Mouse (Mus musculus): ENCODE data around the gene Gm47289. TPM values are rescaled to one million over a fixed set of nuclear protein-coding genes. Genes with fewer than 3 reads are reported as not detected.

Gene Gm47289
- total RNA-seq (2014; rRNA removed) = not detected in 2 replicates
- polyA plus RNA-seq (2015; fragmentation: Nextera tagmentation; extraction: Ambion mirVana) = not detected in 2 replicates

DNA sequence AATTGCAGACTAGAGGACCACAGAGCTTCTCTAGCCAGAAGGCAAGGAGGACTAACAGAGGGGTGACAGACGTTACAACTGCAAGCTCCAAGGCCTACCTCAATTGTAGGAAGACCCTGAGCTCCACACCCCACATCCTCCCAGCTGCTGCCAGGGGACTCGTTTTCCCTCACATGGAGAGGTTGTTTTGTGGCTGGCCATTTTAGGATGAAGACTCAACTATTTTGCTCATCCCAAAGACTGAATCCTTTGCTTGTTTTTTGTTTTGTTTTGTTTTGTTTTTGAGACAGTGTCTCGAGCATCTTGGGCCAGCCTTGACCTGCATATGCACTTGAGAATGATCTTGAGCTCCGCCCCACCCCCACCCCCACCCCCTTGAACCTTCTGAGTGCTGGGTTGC is at the start of gene Gm47289:
Gene Gm47289 (plus strand): TSS at position 301 of the 400 bp plus-strand sequence.
- ATAC-seq = no peak
- H3K27ac ChIP-seq = no peak within 1 kb of the TSS
- no peaks in the 10 kb centered on the region for H3K9me3 ChIP-seq (ENCODE audit: low read length)
- TF ChIP-seq CTCF (IDR thresholded peaks at IDR 0.05; ENCODE audit: low read depth) = no peak
- 62% methylated on average over 4 of the region's 4 CpGs for WGBS
- no peak within 1 kb of the TSS for H3K4me3 ChIP-seq (ENCODE audit: low read length)
- H3K4me1 ChIP-seq (ENCODE audit: insufficient read depth, low read length) = no peaks in the 10 kb centered on the region
- no peak for DNase-seq (ENCODE audit: low spot score)
- no peaks in the 10 kb centered on the region for H3K27me3 ChIP-seq (ENCODE audit: insufficient read depth, low read length)
- no peak within 1 kb of the TSS for H3K9ac ChIP-seq (replicated peaks; ENCODE audit: low read length)
- no peaks in the 10 kb centered on the region for H3K36me3 ChIP-seq (ENCODE audit: insufficient read depth, low read length)
- no peak within 1 kb of the TSS for H3K4me2 ChIP-seq (ENCODE audit: low read depth, low read length)

DNA sequence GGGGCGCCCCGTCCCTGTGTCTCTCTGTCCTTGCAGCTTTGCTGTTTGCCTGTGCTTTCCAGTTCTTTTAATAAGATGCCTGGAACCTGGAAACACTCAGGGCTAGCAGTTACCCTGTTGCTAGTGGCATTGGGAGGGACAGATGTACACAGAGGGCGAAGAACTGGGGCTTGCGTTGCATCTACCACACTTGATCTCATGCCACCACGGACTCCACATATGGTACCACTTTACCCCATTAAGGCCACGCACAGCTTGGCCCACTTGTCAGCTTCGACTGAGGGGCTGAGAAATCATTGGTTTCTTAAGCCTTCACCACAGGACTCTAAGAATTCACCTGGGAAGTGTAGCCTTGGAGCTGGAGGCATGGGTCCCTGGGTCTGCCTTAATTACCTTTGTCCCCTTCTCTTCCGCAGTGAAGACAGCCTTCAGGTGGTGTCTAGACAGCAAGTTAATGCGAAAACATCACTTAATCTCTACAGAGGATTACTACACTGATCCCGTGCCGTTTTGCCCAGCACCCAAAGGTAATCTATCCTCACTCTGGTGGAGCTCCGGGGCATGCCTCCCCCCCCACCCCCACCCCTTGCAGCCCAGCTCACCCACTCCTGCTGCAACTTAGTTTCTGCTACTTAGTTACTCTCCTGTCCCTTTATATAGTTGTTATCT is 49.1 kb upstream of the Gm47289 start:
- no peaks in the 10 kb centered on the region for H3K9me3 ChIP-seq (ENCODE audit: low read length)
- H3K27ac ChIP-seq = no peak overlapping the region
- no peaks in the 10 kb centered on the region for H3K4me1 ChIP-seq (ENCODE audit: insufficient read depth, low read length)
- no peak for DNase-seq (ENCODE audit: low spot score)
- no peaks in the 10 kb centered on the region for H3K27me3 ChIP-seq (ENCODE audit: insufficient read depth, low read length)
- no peak for TF ChIP-seq CTCF (IDR thresholded peaks at IDR 0.05; ENCODE audit: low read depth)
- no peak overlapping the region for H3K4me2 ChIP-seq (ENCODE audit: low read depth, low read length)
- ATAC-seq = no peak
- no peaks in the 10 kb centered on the region for H3K36me3 ChIP-seq (ENCODE audit: insufficient read depth, low read length)
- H3K4me3 ChIP-seq (ENCODE audit: low read length) = no peak overlapping the region
- 62% methylated on average over 12 of the region's 12 CpGs for WGBS
- H3K9ac ChIP-seq (replicated peaks; ENCODE audit: low read length) = no peak overlapping the region

DNA sequence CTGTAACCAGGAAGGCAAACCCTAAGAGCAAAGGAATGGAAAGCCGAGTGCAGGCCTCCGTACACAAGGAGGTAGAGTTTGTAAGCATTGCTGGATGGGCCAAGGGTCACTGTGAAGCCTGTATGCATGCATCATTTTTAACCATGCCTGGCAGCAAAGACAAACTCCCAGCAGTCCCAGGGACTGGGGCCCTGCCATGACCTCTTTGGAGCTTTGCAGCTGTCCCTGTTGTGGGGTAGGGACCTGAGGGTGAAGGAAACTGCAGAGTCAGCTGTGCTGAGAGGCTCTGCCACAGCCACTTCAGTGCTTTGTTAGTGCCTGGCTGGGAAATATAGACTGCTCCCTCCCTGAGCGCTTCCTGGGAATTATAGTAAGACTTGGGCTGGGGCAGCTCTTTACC is 48.3 kb upstream of the Gm47289 start:
- no peak overlapping the region for H3K4me3 ChIP-seq (ENCODE audit: low read length)
- ATAC-seq = no peak
- no peak overlapping the region for H3K4me2 ChIP-seq (ENCODE audit: low read depth, low read length)
- no peak overlapping the region for H3K9ac ChIP-seq (replicated peaks; ENCODE audit: low read length)
- no peaks in the 10 kb centered on the region for H3K36me3 ChIP-seq (ENCODE audit: insufficient read depth, low read length)
- no peak for TF ChIP-seq CTCF (IDR thresholded peaks at IDR 0.05; ENCODE audit: low read depth)
- no peaks in the 10 kb centered on the region for H3K27me3 ChIP-seq (ENCODE audit: insufficient read depth, low read length)
- 48% methylated on average over 3 of the region's 3 CpGs for WGBS
- H3K4me1 ChIP-seq (ENCODE audit: insufficient read depth, low read length) = no peaks in the 10 kb centered on the region
- no peaks in the 10 kb centered on the region for H3K9me3 ChIP-seq (ENCODE audit: low read length)
- H3K27ac ChIP-seq = no peak overlapping the region
- DNase-seq (ENCODE audit: low spot score) = no peak

DNA sequence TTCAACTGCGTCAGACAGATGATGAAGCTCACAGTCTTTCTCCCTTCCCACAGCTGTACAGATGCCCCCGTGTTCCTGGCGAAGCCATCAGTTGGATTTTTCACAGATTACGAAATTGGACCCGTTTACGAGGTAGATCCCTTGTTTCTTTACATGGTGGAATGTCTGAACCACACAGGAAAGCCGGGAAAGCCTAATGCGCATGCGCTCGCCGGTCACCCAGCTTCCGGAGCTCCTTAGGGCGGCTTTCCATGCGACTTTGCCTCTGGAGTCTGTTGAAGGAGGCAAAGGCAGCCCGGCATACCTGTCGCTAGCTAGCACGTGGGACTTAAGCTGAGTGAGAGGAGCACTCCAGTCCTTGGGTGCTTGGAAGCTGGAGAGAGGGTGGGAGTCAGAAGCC is 44.0 kb upstream of the Gm47289 start:
- 89% methylated on average over 17 of the region's 17 CpGs for WGBS
- no peak for TF ChIP-seq CTCF (IDR thresholded peaks at IDR 0.05; ENCODE audit: low read depth)
- Histone ChIP-seq H3K27me3 (ENCODE audit: insufficient read depth, low read length) (no peaks in the 10 kb centered on the region), H3K4me1 (ENCODE audit: insufficient read depth, low read length) (no peaks in the 10 kb centered on the region), H3K27ac (no peak overlapping the region), H3K9me3 (ENCODE audit: low read length) (no peaks in the 10 kb centered on the region), H3K4me2 (ENCODE audit: low read depth, low read length) (no peak overlapping the region), H3K4me3 (ENCODE audit: low read length) (no peak overlapping the region), H3K9ac (replicated peaks; ENCODE audit: low read length) (no peak overlapping the region), H3K36me3 (ENCODE audit: insufficient read depth, low read length) (no peaks in the 10 kb centered on the region)
- no peak for DNase-seq (ENCODE audit: low spot score)
- ATAC-seq = no peak

DNA sequence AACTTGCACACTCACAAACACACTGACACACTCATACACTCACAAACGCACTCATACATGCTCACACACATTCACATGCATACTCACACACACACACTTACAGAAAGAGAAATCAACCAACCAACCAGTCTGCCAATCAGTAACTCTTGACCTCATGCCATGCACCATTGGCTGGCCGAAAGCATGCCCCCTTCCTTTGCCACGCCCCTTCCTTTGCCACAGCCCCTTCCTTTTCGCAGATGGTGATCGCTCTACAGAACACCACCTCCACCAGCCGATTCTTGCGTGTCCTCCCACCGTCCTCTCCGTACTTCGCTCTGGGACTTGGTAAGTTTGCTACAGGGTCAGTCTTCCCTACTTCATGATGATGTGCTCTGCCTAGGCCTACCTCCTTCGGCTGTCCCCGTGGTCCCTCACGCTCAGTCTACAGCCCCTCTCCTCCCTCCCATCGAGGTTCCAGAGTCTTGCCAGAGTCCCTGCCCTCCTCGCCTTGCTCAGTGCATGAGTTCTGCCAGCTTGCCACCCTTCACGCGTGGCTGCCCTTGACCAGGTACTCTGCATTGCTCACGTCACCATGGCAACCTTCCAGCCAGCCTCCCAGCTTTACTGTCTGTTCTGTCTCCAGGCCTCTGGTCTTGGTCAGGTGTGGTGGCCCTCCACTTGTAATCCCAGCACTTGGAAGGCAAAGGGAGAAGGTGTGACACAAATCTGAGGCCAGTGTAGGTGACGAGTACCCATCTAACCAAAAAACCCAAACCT is 39.4 kb upstream of the Gm47289 start:
- 82% methylated on average over 19 of the region's 19 CpGs for WGBS
- no peak overlapping the region for H3K4me3 ChIP-seq (ENCODE audit: low read length)
- H3K9ac ChIP-seq (replicated peaks; ENCODE audit: low read length) = no peak overlapping the region
- ATAC-seq (0 out of 2 replicates have a peak, but pooled peaks have one; percentile 38), DNase-seq (ENCODE audit: low spot score) (peak; percentile 30)
- H3K9me3 ChIP-seq (ENCODE audit: low read length) = no peaks in the 10 kb centered on the region
- H3K27me3 ChIP-seq (ENCODE audit: insufficient read depth, low read length) = no peaks in the 10 kb centered on the region
- H3K27ac ChIP-seq = no peak overlapping the region
- H3K36me3 ChIP-seq (ENCODE audit: insufficient read depth, low read length) = no peaks in the 10 kb centered on the region
- H3K4me2 ChIP-seq (ENCODE audit: low read depth, low read length) = no peak overlapping the region
- H3K4me1 ChIP-seq (ENCODE audit: insufficient read depth, low read length) = no peaks in the 10 kb centered on the region
- TF ChIP-seq CTCF (IDR thresholded peaks at IDR 0.05; ENCODE audit: low read depth) = no peak

DNA sequence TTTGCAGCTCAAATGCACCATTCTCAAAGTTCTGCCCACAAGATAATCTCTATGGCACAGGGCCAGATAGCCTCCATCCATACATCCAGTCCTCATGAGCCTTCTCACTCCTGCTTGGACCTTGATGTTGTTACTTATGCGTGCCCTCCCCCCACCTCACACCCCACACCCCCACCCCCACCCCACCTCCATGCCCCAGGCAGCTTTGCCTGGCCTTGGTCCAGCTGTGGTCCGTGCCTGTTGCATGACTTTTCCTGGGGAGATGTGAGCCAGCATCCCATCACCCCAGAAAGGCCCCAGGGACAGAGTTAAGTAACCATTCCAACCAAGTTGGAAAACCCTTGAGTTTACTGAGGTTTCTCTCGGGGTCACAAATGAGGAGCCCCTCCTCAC is 38.8 kb upstream of the Gm47289 start:
- H3K36me3 ChIP-seq (ENCODE audit: insufficient read depth, low read length) = no peaks in the 10 kb centered on the region
- no peaks in the 10 kb centered on the region for H3K9me3 ChIP-seq (ENCODE audit: low read length)
- no peaks in the 10 kb centered on the region for H3K27me3 ChIP-seq (ENCODE audit: insufficient read depth, low read length)
- ATAC-seq = no peak
- no peak overlapping the region for H3K4me2 ChIP-seq (ENCODE audit: low read depth, low read length)
- no peaks in the 10 kb centered on the region for H3K4me1 ChIP-seq (ENCODE audit: insufficient read depth, low read length)
- WGBS = 62% methylated on average over 3 of the region's 3 CpGs
- no peak for TF ChIP-seq CTCF (IDR thresholded peaks at IDR 0.05; ENCODE audit: low read depth)
- H3K27ac ChIP-seq = no peak overlapping the region
- DNase-seq (ENCODE audit: low spot score) = no peak
- H3K9ac ChIP-seq (replicated peaks; ENCODE audit: low read length) = no peak overlapping the region
- H3K4me3 ChIP-seq (ENCODE audit: low read length) = no peak overlapping the region

Data from hindbrain, postnatal 0 days (tissue).